Mouse (Mus musculus) intestine, embryonic 16.5 days (tissue): ENCODE data around the gene Kcnh3. TPM values are rescaled to one million over a fixed set of nuclear protein-coding genes. Genes with fewer than 3 reads are reported as not detected.

ENCODE experiments used
- ATAC-seq: fragments of 200-750 bp; cut with Nextera tagmentation; 2 replicates; pipeline ENCODE4 v1.8.0; 2017; ENCODE audit warnings: moderate TSS enrichment, moderate library complexity
- H3K27ac ChIP-seq: fragments of 300-500 bp; sonication (generic); 2 replicates; pipeline ENCODE4 v1.5.1; 2014; ENCODE audit warnings: mild to moderate bottlenecking, low read length
- H3K27me3 ChIP-seq: fragments of 300-500 bp; sonication (generic); replicated peaks from 2 replicates; pipeline ENCODE4 v1.6.1; 2014; ENCODE audit warnings: low read length, control low read depth, mixed read lengths; ENCODE audit not compliant: control insufficient read depth, insufficient read depth
- H3K36me3 ChIP-seq: fragments of 300-500 bp; sonication (generic); 2 replicates; pipeline ENCODE4 v1.6.1; 2014; ENCODE audit warnings: low read length, control low read depth; ENCODE audit not compliant: control insufficient read depth, insufficient read depth
- H3K4me1 ChIP-seq: fragments of 300-500 bp; sonication (generic); 2 replicates; pipeline ENCODE4 v1.6.1; 2014; ENCODE audit warnings: low read length, control low read depth, mixed read lengths; ENCODE audit not compliant: control insufficient read depth, insufficient read depth
- H3K4me2 ChIP-seq: fragments of 300-500 bp; sonication (generic); 2 replicates; pipeline ENCODE4 v1.6.1; 2014; ENCODE audit warnings: low read depth, low read length, control low read depth
- H3K4me3 ChIP-seq: fragments of 300-500 bp; sonication (generic); 2 replicates; pipeline ENCODE4 v1.5.1; 2014; ENCODE audit warnings: mild to moderate bottlenecking, low read length
- H3K9ac ChIP-seq: fragments of 300-500 bp; sonication (generic); 2 replicates; pipeline ENCODE4 v1.6.1; 2014; ENCODE audit warnings: low read depth, low read length
- H3K9me3 ChIP-seq: fragments of 300-500 bp; sonication (generic); 2 replicates; pipeline ENCODE4 v1.6.1; 2016; ENCODE audit warnings: low read length, control low read depth; ENCODE audit not compliant: control insufficient read depth
- WGBS: fragments of 180-500 bp; shearing (Covaris S2); extraction: QIAGEN DNeasy Blood & Tissue Kit; methylation state at CpG from one replicate; pipeline ENCODE4 v1.1.7; 2014; 5-methylcytosine and 5-hydroxymethylcytosine counted together
- polyA plus RNA-seq: library from polyadenylated mRNA; unstranded; fragments of >200 nt; fragmentation: Nextera tagmentation; extraction: Ambion mirVana; gene quantifications from 2 replicates; pipeline ENCODE4 v1.2.1, GENCODE M21; 2015

The Kcnh3 gene
- polyA plus RNA-seq, 1 experiment from 2014 or later, result 0.56 TPM

DNA sequence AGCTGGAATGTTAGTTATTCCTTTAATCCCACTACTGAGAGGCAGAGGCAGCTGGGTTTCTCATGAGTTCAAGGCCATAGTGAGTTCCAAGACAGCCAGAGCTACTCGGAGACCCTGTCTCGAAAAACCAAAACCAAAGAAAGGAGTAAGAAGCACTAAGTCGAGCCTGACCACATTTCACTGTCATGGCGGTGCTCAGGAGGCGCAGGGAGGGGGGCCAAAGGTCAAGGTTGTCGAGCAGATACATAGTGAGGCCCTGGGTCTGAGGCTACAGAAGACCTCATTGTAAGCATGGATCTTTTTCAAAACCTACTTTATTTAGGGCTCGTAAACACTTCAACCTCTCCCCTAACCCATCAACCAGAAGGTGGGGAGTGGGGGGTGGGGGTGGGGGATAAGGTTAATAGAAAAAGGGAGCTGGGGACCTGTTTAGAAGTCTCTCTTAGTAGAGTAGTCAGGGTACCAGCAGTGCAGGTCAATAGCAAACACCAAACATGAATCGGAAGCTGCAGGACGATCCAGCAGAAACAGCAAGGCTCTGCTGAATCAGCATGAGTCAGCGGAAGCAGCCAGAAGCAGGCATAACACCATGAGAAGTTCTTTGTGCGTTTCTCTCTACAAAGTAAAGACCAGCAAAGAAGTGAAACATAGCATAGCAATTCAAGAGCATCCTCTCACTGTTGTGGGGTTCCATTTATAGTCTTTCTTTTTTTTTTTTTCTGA lies 8.8 kb upstream of the Kcnh3 start:
- H3K9me3 ChIP-seq, result 0 out of 2 replicates have a peak, but pooled peaks cover 5% of the 10 kb centered on the region
- ATAC-seq, result no peak
- H3K36me3 ChIP-seq, result 0 out of 2 replicates have a peak, but pooled peaks cover 5% of the 10 kb centered on the region
- WGBS, result 86% methylated on average over 11 of the region's 11 CpGs
- no peak overlapping the region for H3K9ac ChIP-seq
- H3K27me3 ChIP-seq, result no peaks in the 10 kb centered on the region; the same call in 1 of the 2 replicates
- no peak overlapping the region for H3K27ac ChIP-seq
- H3K4me3 ChIP-seq, result no peak overlapping the region
- H3K4me2 ChIP-seq, result no peak overlapping the region
- H3K4me1 ChIP-seq, result no peaks in the 10 kb centered on the region

DNA sequence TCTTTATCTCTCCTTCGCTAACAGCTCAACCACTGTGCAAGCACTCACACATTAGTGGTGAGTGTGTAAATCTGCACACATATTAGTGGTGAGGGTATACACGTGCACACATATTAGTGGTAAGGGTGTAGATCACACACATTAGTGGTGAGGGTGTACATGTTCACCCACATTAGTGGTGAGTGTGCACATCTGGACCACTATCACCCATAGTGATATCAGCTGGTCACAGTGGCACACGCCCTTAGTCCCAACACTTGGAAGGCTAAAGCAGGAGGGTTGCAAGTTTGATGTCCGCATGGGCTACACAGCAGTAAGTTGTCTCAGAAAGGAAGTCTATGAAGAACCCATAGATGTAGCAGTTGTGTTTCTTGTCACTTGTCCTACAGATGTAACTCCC lies 7.0 kb upstream of the Kcnh3 start:
- Histone ChIP-seq H3K36me3 (no peaks in the 10 kb centered on the region), H3K27ac (no peak overlapping the region), H3K4me1 (no peaks in the 10 kb centered on the region), H3K9me3 (0 out of 2 replicates have a peak, but pooled peaks cover 5% of the 10 kb centered on the region), H3K4me2 (no peak overlapping the region), H3K4me3 (no peak overlapping the region), H3K27me3 (peaks cover 13% of the 10 kb centered on the region), H3K9ac (no peak overlapping the region)
- WGBS, result 83% methylated on average over 4 of the region's 4 CpGs
- ATAC-seq, result no peak

- Histone ChIP-seq H3K27ac (no peak overlapping the region), H3K9ac (no peak overlapping the region), H3K9me3 (no peaks in the 10 kb centered on the region), H3K4me3 (no peak overlapping the region), H3K27me3 (peaks cover 41% of the 10 kb centered on the region), H3K4me2 (no peak overlapping the region), H3K4me1 (peaks cover 20% of the 10 kb centered on the region), H3K36me3 (no peaks in the 10 kb centered on the region)
- no peak for ATAC-seq
- 12% methylated on average over 8 of the region's 8 CpGs for WGBS
Measured at GRCm38 (mm10) chr15:99221315-99221952, 3.2 kb upstream of the Kcnh3 start.

GRCm38 (mm10) chr15:99222794-99223584 lies 1.7 kb upstream of the Kcnh3 start:
- Histone ChIP-seq H3K36me3 (no peaks in the 10 kb centered on the region), H3K27me3 (peaks cover 57% of the 10 kb centered on the region), H3K4me3 (peak overlapping the region; percentile 54), H3K9ac (peak overlapping the region; percentile 59; the same call in 1 of the 2 replicates), H3K4me2 (peak overlapping the region; percentile 87), H3K27ac (no peak overlapping the region), H3K9me3 (no peaks in the 10 kb centered on the region), H3K4me1 (peaks cover 20% of the 10 kb centered on the region)
- no peak for ATAC-seq
- 5% methylated on average over 18 of the region's 18 CpGs for WGBS

DNA sequence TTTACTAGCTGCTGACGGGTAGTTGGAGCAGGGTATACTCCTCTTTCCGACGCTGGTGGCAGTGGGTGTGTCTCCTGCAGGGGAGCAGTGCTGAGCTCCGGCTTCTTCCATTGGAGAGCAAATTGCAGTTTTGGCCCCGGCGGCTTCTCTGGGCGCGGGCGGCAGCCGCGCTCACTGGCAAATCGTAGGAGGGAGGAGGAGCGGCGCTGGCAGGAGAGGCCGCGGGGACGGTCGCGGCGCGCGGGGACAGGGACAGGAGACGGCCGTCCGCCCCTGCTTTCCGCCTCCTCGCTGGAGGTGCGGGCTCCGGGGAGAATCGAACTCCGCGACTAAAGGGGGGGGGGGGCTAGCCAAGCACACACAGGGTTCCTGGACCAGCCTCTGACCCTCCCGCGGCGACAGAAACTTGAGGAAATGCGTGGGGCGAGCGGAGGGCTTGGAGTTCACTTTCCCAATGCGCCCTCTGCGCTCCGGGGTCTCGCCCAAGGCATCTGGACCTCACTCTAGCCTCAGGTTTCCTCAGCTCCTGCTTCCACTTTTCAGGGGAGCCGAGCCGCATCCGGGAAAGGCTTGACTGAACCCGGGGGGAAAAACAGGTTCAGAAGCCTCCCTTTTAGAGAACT lies 965 bp upstream of the Kcnh3 start:
- H3K9me3 ChIP-seq, result no peaks in the 10 kb centered on the region
- WGBS, result under 1% methylated on average over 41 of the region's 46 CpGs
- H3K27me3 ChIP-seq, result peaks cover 59% of the 10 kb centered on the region
- H3K4me3 ChIP-seq, result peak overlapping the region; percentile 54
- no peak overlapping the region for H3K27ac ChIP-seq
- peak overlapping the region; percentile 59 for H3K9ac ChIP-seq
- peak overlapping the region; percentile 87 for H3K4me2 ChIP-seq
- 0 out of 2 replicates have a peak, but pooled peaks have one; percentile 21 for ATAC-seq
- no peaks in the 10 kb centered on the region for H3K36me3 ChIP-seq
- peaks cover 20% of the 10 kb centered on the region for H3K4me1 ChIP-seq

DNA sequence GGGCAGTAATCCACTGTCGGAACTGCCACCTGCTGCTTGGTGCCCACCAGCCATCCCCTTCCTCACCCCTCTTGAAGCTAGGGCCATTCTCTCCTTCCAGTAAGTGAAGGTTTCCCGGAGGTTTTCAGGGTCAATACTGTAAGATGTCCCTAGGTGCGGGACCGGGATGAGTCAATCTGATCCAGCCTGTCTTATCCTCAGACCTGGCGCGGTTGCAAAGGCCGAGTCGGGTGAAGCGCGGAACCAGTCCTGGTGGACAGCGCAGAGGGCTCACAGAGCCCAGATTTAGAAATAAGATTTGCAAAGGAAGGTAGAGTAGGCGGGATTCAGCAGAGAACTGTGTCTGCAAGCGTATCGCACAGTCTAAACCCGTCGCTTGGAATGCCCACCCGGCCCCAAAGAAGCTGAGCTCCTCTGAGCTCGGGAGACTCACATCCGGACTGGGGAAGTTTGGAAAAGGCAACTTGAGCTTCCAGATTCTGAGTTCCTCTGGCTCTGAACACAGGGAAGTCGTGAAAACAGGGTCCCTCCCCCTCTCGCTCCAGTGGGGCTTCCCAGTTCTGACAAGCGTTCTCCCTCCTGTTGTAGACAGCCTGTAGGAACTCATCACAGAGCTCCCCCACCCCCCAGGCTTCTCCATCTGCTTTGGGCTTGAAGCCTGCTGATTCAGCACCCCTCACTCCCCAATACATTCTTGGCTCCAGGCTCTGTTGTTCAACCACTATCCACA lies 585 bp downstream of the Kcnh3 start:
- Histone ChIP-seq H3K4me3 (peak overlapping the region; percentile 54), H3K9me3 (no peaks in the 10 kb centered on the region), H3K27ac (no peak overlapping the region), H3K4me1 (peaks cover 20% of the 10 kb centered on the region), H3K27me3 (peaks cover 66% of the 10 kb centered on the region), H3K9ac (no peak overlapping the region), H3K36me3 (no peaks in the 10 kb centered on the region), H3K4me2 (peak overlapping the region; percentile 87)
- 0 out of 2 replicates have a peak, but pooled peaks have one; percentile 1 for ATAC-seq
- WGBS, result under 1% methylated on average over 22 of the region's 22 CpGs

- Histone ChIP-seq H3K27me3 (peaks cover 69% of the 10 kb centered on the region), H3K27ac (no peak overlapping the region), H3K4me1 (peaks cover 20% of the 10 kb centered on the region), H3K4me3 (no peak overlapping the region), H3K4me2 (no peak overlapping the region), H3K9ac (no peak overlapping the region), H3K9me3 (no peaks in the 10 kb centered on the region), H3K36me3 (no peaks in the 10 kb centered on the region)
- 31% methylated on average over 14 of the region's 14 CpGs for WGBS
- no peak for ATAC-seq
Measured at GRCm38 (mm10) chr15:99226090-99226489, 1.4 kb downstream of the Kcnh3 start.

DNA sequence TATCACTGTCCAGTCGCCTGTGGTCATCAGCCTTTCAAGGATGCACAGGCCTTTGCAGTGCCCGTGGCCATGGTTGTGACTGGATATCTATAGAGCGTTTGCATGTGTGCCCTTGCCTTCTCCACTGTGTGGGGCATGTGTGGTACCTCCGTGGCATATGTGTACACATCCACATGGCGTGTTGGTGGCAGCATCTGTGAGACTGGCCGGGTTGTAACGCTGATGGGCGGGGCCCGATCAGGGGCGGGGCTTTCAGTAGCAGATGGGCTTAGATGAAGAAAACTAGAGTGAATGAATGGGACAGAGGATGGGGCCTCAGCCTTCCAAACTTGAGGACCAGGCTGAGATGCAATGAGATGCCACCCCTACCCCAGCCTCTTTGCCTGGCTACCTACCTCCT lies 7.3 kb downstream of the Kcnh3 start:
- WGBS, result 67% methylated on average over 10 of the region's 10 CpGs

More for the DNA sequence above, 7.3 kb downstream of the Kcnh3 start:
- ATAC-seq, result no peak
- H3K9ac ChIP-seq, result no peak overlapping the region
- H3K4me2 ChIP-seq, result no peak overlapping the region
- no peaks in the 10 kb centered on the region for H3K9me3 ChIP-seq
- H3K4me1 ChIP-seq, result peaks cover 7% of the 10 kb centered on the region
- H3K36me3 ChIP-seq, result no peaks in the 10 kb centered on the region
- no peak overlapping the region for H3K4me3 ChIP-seq
- no peak overlapping the region for H3K27ac ChIP-seq
- H3K27me3 ChIP-seq, result peaks cover 25% of the 10 kb centered on the region
